Comparison of ENCODE assay signal across 30 mouse cellular contexts in genomic region chr16:92245909-92246308, GRCm38 (mm10). TPM values are rescaled to one million over a fixed set of nuclear protein-coding genes. Genes with fewer than 3 reads are reported as not detected.
DNase-seq lines count a peak whose midpoint lies in the region; ATAC-seq and TF ChIP-seq lines count a peak whose summit lies in the region.
"Had no signal": no experiment of that assay in that cellular context is flagged by ENCODE, and none has a peak within 500 bp of the region (broad histone marks: within the 10 kb centered on the region; RNA-seq: fewer than 3 reads in every experiment).

No protein-coding gene starts in this region.

- no peaks in the 10 kb centered on the region for H3K27me3 ChIP-seq in liver, postnatal 0 days (ENCODE audit: insufficient read depth, low read length)
- 0 out of 2 replicates have a peak, but pooled peaks cover 5% of the 10 kb centered on the region for H3K27me3 ChIP-seq in liver, embryonic 12.5 days (replicated peaks)
- no peaks in the 10 kb centered on the region for H3K27me3 ChIP-seq in intestine, postnatal 0 days (replicated peaks; ENCODE audit: control insufficient read depth, insufficient read depth, low read length)
- H3K27me3 ChIP-seq: forebrain, embryonic 13.5 days; midbrain, embryonic 15.5 days; neural tube, embryonic 12.5 days had no signal

- no peak overlapping the region for H3K9ac ChIP-seq in liver, postnatal 0 days (replicated peaks)
- no peak overlapping the region for H3K9ac ChIP-seq in liver, embryonic 12.5 days
- no peak overlapping the region for H3K9ac ChIP-seq in intestine, postnatal 0 days (ENCODE audit: low read depth, low read length)
- H3K9ac ChIP-seq: forebrain, embryonic 13.5 days; midbrain, embryonic 15.5 days; neural tube, embryonic 12.5 days had no signal

- no peak for TF ChIP-seq EP300 in liver, postnatal 0 days (IDR thresholded peaks at IDR 0.05; ENCODE audit: low read depth)

- no peaks in the 10 kb centered on the region for H3K4me1 ChIP-seq in liver, postnatal 0 days (ENCODE audit: insufficient read depth)
- H3K4me1 ChIP-seq in liver, embryonic 12.5 days = no peaks in the 10 kb centered on the region
- no peaks in the 10 kb centered on the region for H3K4me1 ChIP-seq in intestine, postnatal 0 days (replicated peaks; ENCODE audit: control insufficient read depth, insufficient read depth, low read length)
- H3K4me1 ChIP-seq: forebrain, embryonic 13.5 days; megakaryocyte, embryonic 14.5 days; midbrain, embryonic 15.5 days; neural tube, embryonic 12.5 days had no signal

- no peak overlapping the region for H3K4me3 ChIP-seq in liver, postnatal 0 days (ENCODE audit: low read depth, low read length)
- H3K4me3 ChIP-seq in liver, embryonic 12.5 days = no peak overlapping the region
- no peak overlapping the region for H3K4me3 ChIP-seq in intestine, postnatal 0 days (ENCODE audit: low read depth, low read length)
- H3K4me3 ChIP-seq: forebrain, embryonic 13.5 days; heart, embryonic 10.5 days; left cerebral cortex, adult 2 months; megakaryocyte, embryonic 14.5 days; midbrain, embryonic 15.5 days; neural tube, embryonic 12.5 days had no signal

- H3K27ac ChIP-seq in liver, postnatal 0 days (ENCODE audit: low read depth) = no peak overlapping the region
- H3K27ac ChIP-seq in liver, embryonic 12.5 days = no peak overlapping the region
- H3K27ac ChIP-seq in intestine, postnatal 0 days (ENCODE audit: low read depth, low read length) = no peak overlapping the region
- H3K27ac ChIP-seq: forebrain, embryonic 13.5 days; heart, embryonic 10.5 days; kidney, postnatal 0 days; left cerebral cortex, adult 2 months; midbrain, embryonic 15.5 days; neural tube, embryonic 12.5 days had no signal

- DNase-seq in liver, postnatal 0 days = no peak
- DNase-seq in lung, postnatal 25 days (ENCODE audit: low spot score) = peak; percentile 59
- no peak for DNase-seq in urinary bladder, postnatal 14 days (ENCODE audit: low spot score)
- DNase-seq in adrenal gland, postnatal 10 days = no peak
- DNase-seq in ovary, postnatal 10 days (ENCODE audit: low spot score) = no peak
- DNase-seq: adrenal gland, postnatal 14 days; cerebellum, adult 8-10 months; cerebellum, postnatal 36 days; kidney, adult 11 months; layer of hippocampus, adult 9-11 months; thymus, adult 18-20 months; thymus, postnatal 36 days had no signal

- H3K9me3 ChIP-seq in liver, postnatal 0 days (ENCODE audit: low read length) = no peaks in the 10 kb centered on the region
- no peaks in the 10 kb centered on the region for H3K9me3 ChIP-seq in liver, embryonic 12.5 days (replicated peaks)
- no peaks in the 10 kb centered on the region for H3K9me3 ChIP-seq in intestine, postnatal 0 days (ENCODE audit: control insufficient read depth)
- H3K9me3 ChIP-seq: forebrain, embryonic 13.5 days; heart, embryonic 10.5 days; midbrain, embryonic 15.5 days; neural tube, embryonic 12.5 days had no signal

- no peak overlapping the region for H3K4me2 ChIP-seq in liver, postnatal 0 days (ENCODE audit: low read depth, low read length)
- H3K4me2 ChIP-seq in liver, embryonic 12.5 days = no peak overlapping the region
- H3K4me2 ChIP-seq in intestine, postnatal 0 days (replicated peaks; ENCODE audit: low read depth) = no peak overlapping the region
- H3K4me2 ChIP-seq: forebrain, embryonic 13.5 days; midbrain, embryonic 15.5 days; neural tube, embryonic 12.5 days had no signal

- peak; percentile 83 for ATAC-seq in liver, postnatal 0 days
- ATAC-seq in liver, embryonic 12.5 days = no peak
- ATAC-seq in intestine, postnatal 0 days = peak; percentile 85
- ATAC-seq: CD4-positive, CD25-positive, alpha-beta regulatory T cell, adult 4 months; forebrain, embryonic 13.5 days; hindbrain, embryonic 16.5 days; midbrain, embryonic 15.5 days had no signal

- 38% methylated on average over 2 of the region's 2 CpGs for WGBS in liver, postnatal 0 days (ENCODE audit: insufficient replicate concordance)
- WGBS in liver, embryonic 12.5 days (ENCODE audit: insufficient replicate concordance) = 23% methylated on average over 2 of the region's 2 CpGs
- 43% methylated on average over 2 of the region's 2 CpGs for WGBS in intestine, postnatal 0 days

- no peak for TF ChIP-seq CTCF in liver, postnatal 0 days (IDR thresholded peaks at IDR 0.05; ENCODE audit: low read depth)
- TF ChIP-seq CTCF in intestine, postnatal 0 days (IDR thresholded peaks at IDR 0.05; ENCODE audit: low read depth) = no peak

- no peaks in the 10 kb centered on the region for H3K36me3 ChIP-seq in liver, postnatal 0 days (replicated peaks; ENCODE audit: insufficient read depth, low read length)
- no peaks in the 10 kb centered on the region for H3K36me3 ChIP-seq in liver, embryonic 12.5 days
- H3K36me3 ChIP-seq in intestine, postnatal 0 days (ENCODE audit: control insufficient read depth, insufficient read depth) = no peaks in the 10 kb centered on the region
- H3K36me3 ChIP-seq: heart, embryonic 10.5 days; midbrain, embryonic 15.5 days; neural tube, embryonic 12.5 days had no signal

RNA-seq across cellular contexts. Expression of gene Kcne2, which starts 46.3 kb away (rescaled TPM):
- not detected in 2 replicates for polyA plus RNA-seq in liver, postnatal 0 days (2015; fragmentation: Nextera tagmentation; extraction: Ambion mirVana)
- 0.13 TPM in 1 of 2 replicates, not detected in the other for polyA plus RNA-seq in liver, embryonic 12.5 days (2016; fragmentation: Nextera tagmentation; extraction: Ambion mirVana)
- 0.09 TPM in 1 of 2 replicates, not detected in the other for polyA plus RNA-seq in intestine, postnatal 0 days (2015; fragmentation: Nextera tagmentation; extraction: Ambion mirVana)
- not detected for total RNA-seq in adrenal gland, postnatal 10 days (2021)
- total RNA-seq: adrenal gland, postnatal 14 days; ES-E14; gastrocnemius, adult 8-10 months; hematopoietic stem cell, adult 5-6 weeks had no signal
- polyA plus RNA-seq: CD4-positive, CD25-positive, alpha-beta regulatory T cell, adult 4 months; gonadal fat pad, adult 2 months; large intestine, adult 2 months; liver, embryonic 16.5 days; spleen, adult 2 months had no signal

RNA-seq across cellular contexts. Expression of gene Smim11, which starts 55.2 kb away (rescaled TPM):
- polyA plus RNA-seq in liver, postnatal 0 days (2015; fragmentation: Nextera tagmentation; extraction: Ambion mirVana) = 42.5 and 47.6 TPM in 2 replicates
- polyA plus RNA-seq in liver, embryonic 12.5 days (2016; fragmentation: Nextera tagmentation; extraction: Ambion mirVana) = 76.4 and 76.8 TPM in 2 replicates
- 91.3 and 93.0 TPM in 2 replicates for polyA plus RNA-seq in intestine, postnatal 0 days (2015; fragmentation: Nextera tagmentation; extraction: Ambion mirVana)
- total RNA-seq in adrenal gland, postnatal 10 days (2021) = 10 to 100 TPM; 50.7 to 53.0 TPM
